Mouse (Mus musculus): ENCODE data around the gene Trpc4.

Gene Trpc4

DNA sequence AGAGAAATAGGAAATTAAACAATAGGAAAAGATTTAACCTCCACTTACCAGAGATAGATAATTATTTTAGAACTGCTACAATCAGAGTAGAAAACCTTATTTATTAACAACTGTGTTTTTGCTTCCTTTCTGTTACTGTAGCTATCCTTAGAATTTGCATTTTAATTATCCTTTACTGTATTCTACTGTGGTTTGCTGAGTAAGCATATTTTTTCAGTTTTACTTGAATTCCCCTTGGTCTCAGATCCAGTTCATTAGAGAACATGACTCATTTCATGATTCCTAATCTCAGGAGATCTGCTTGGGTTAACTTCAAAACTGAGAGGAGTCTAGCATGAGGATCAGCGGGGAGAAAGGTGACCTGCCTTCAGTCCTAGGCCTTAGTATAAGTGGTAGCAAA is 111.1 kb downstream of the Trpc4 start:
- DNase-seq (ENCODE audit: extremely low read depth, low read depth): no peak

DNA sequence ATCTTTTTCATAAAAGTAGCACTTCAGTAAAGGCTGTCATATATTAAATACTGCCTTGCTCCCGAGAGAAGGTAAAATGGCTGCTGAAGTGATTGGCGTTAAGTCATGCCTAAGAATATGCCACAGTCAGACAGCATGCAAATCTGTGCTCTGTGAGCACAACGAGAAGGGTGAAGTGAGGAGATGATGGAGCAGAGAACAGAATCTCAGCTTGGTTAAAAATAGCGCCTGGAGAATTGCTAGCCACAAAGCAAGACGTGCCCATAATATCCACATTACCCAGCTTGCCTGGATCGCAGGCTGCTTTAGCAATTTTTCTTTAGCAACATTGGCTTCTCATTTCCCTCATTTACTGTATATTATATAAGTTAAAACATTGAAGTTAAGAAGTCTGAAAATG is 113.3 kb downstream of the Trpc4 start:
- no peak for DNase-seq (ENCODE audit: extremely low read depth, low read depth)

DNA sequence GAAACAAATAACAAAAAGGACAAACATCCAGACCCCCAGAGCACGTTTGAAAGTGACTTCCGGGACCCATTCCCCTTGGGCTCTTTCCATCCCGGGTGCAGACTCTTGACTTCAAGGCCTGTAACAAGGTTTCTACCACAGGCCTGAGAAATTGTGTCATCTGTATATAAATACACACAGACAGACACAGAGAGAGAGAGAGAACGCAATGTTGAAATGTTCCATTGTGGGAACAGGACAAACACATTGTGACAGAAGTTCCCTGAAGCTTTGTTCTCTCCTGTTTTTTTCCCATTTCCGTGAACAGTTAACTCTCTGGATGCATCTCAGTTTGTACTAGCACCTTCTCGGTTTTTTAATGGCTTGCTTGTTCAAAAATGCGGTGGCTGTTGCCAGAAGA is 118.8 kb downstream of the Trpc4 start:
- no peak for DNase-seq (ENCODE audit: extremely low read depth, low read depth)

DNA sequence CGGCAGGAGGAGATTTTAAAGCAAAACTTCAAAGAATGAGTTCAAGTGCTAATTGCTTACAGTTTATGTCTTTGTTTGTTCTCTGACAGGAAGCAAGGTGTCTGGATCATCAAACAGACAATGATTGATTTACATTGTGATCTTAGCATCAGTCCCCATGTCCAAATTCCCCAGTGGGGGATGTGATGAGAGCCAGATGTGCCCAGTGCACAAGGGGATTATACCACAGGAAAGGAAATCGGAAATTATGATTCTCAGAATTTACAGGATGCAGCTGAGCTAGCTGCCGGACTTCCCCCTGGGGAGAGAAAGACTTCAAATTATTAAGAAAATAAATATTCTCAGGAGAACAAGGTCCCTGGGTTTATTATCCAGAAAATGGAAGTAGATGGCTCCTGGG is 133.9 kb downstream of the Trpc4 start:
- no peak for DNase-seq (ENCODE audit: extremely low read depth, low read depth)

DNA sequence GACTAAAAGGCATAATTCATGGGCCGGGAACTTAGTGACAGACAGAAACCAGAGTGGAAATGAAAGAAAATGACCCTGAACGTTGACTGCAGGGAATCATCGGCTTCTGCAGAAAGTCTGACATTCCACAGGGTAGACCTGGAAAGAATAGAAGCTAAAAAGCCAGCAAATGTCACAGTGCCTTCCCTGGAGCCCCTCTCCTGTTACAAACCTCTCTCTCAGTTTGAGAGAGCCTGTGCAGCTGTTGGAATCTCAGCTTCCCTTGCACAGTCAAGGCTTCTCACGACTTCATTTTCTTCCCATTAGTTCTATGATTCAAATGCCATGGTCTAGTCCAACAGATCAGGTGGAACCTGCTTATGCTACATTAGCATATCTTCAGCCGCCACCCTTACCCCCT is 154.8 kb downstream of the Trpc4 start:
- DNase-seq (ENCODE audit: extremely low read depth, low read depth): no peak

DNA sequence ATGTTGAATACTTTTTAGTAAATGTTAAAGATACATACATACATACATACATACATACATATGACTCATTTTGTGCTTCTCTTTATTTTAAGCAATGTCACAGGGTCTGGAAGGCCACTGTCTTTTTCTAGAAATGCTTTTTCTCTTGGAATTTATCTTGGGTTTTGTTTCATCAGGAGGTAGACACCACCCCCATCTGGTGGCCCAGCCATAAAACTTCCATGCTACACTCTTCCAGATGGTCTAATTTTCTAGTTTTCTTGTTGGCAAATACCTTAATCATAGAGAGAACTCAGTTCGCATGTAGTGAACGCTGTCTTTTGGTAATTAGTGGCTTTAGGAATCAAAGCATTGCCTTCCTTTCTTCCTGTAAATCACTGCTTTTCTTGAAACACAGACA is 158.2 kb downstream of the Trpc4 start:
- DNase-seq (ENCODE audit: extremely low read depth, low read depth): no peak

DNA sequence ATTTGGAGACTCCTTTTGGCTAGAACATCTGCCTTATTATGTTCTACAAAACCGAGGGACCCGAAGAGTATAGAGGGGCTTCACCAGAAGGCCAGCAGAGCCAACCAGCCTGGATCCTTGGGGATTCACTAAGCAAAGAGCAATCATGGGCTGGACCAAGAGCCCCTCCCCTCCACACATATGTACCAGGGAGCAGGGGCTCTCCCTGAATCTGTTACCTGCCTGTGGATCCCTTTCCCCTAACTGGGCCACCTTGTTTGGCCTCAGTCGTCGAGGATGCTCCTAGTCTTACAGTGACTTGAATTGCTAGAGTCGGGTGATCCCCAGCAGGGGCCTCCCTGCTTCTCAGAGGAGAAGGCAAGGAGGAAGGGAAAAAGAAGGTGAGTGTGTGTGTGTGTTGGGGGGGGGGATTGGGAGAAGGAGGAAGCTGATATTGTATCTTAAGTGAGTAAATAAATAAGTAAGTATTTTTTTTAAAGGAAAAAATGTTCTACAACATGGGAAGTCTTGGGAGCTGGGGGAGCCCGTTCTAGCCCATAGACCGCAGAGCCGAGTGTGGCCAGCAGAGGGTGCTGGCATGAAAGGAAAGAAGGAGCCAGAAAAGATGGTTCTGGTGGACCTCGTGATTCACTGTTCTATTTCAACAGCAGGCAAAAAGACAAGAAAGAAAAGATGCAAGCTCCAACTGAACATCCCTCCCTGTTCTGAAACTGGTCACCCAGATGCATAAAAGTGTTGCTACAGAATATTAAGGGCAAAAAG is 197.2 kb downstream of the Trpc4 start:
- no peak for DNase-seq (ENCODE audit: extremely low read depth, low read depth)

DNA sequence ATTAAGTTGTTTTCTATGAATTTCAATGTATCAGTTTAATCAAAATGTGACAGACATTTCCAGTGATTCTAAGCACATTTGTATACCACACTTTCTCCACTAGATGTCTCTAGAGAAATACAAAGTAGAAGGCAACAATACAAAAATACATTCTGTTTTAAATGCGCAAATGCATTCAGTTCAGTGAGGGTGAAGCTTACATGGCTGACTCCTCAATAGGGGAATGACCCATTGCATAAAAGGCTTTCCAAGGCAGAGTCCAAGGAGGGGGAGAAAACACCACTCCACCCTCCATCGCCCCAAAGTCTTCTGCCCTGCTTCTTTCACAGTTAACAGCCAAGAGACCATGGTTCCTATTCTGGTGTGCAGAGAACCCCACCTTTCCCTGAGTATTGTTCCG is 201.7 kb downstream of the Trpc4 start:
- no peak for DNase-seq (ENCODE audit: extremely low read depth, low read depth)

DNA sequence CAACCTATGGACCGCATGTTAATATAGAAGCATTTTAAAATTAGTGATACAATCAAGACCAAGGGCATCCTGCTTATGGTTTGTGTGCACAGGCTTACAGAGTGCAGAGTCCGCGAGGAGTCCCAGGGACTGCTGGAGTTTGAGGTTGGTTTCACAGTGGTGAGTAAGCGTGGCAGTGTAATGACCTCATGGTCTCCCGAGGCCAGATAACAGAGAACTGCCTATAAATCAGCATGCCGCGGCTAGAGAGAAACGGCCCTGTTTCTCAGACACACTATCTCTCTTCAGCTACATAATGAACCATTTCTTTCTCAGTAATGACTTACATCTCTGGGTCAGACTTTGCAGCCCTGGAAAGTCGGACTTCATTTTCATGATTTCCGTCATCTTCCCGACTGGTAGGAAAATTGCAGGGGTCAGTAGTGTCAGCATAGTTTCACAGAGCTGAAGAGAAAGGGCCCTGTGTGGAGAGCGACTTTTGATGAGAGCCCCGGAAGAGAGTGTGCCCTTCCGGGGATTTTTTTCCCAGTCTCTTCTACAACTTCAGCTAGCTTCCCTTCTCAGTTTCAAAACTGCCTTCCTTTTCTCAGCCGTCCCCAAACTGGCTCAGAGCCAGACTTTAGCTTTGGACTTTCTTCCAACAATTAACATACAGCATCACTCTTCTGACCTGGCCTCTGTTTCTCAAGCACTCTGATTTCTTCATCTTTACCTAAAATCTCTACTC is 202.8 kb downstream of the Trpc4 start:
- no peak for DNase-seq (ENCODE audit: extremely low read depth, low read depth)

DNA sequence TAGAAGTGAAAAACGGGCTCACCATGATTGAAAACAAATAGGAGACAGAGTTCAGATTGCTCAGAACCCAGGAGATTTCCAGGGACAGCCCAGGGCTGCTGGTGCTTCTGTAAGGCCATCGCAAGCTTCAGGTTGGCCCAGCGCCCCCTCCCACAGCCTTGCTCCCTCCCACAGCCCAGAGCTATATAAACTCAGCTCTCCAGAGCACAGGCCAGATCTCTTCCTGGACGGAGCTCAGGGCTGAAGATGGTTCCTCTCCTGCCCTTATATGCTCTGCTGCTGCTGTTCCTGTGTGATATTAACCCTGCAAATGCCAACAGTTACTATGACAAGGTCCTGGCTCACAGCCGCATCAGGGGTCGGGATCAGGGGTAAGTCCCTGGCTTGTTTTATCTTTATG is 205.1 kb downstream of the Trpc4 start, which contains the start of gene Postn:
Gene Postn (plus strand): TSS at position 213 of the 400 bp plus-strand sequence.
- DNase-seq (ENCODE audit: extremely low read depth, low read depth): no peak

DNA sequence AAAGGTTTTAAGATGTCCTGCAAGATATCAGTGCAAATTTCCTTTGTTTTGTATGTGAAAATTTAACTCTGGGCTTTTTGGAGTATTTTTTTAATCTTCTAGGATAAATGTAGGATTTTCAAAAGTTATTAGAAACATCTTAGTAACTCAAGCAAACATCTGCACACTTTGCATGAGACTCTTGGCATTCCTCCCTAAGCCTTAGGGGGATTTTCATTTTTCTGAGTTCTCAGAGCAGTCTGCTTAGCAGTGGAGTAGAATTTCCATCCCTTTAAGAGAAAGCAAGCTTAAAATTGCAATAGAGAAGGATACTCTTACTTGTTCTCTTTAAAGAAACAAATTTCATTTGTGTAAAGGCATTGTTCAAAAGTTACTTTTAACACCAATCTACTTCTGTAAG is 205.8 kb downstream of the Trpc4 start:
- DNase-seq (ENCODE audit: extremely low read depth, low read depth): no peak

Measured in MEL-GATA-1-ER (cell line).